Mouse (Mus musculus): ENCODE data around the gene Fcor. TPM values are rescaled to one million over a fixed set of nuclear protein-coding genes. Genes with fewer than 3 reads are reported as not detected.

The Fcor gene
- polyA plus RNA-seq, 1 experiment from 2014 or later, result 3.5 TPM

DNA sequence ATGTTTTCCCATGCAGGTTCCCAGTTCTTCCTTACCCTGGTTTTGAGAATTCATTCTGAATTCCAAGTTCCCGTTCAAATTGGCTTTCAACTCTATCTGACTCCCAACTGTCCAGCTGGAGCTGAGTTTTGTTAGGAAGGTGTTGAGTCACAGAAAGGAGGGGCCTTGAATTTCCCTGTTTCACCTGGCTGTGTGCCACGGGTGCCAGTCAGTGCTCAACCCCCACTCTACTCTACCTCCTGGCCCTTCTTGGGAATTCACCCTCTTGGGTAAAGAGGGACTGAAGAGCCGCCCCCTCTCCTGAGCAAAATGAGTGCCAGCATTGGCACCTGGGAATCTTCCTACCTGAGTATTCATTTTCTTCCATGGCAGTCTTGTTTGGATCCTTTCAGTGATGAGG, 18.6 kb upstream of the Fcor start:
- no peak overlapping the region for H3K4me2 ChIP-seq
- no peak for DNase-seq
- H3K4me3 ChIP-seq (replicated peaks), result no peak overlapping the region
- no peak overlapping the region for H3K9ac ChIP-seq
- 43% methylated on average over 3 of the region's 3 CpGs for WGBS (ENCODE audit: insufficient replicate concordance)
- no peak overlapping the region for H3K27ac ChIP-seq
- no peak for ATAC-seq (ENCODE audit: low read depth)
- H3K36me3 ChIP-seq, result no peaks in the 10 kb centered on the region
- H3K27me3 ChIP-seq, result 0 out of 2 replicates have a peak, but pooled peaks cover 6% of the 10 kb centered on the region
- no peaks in the 10 kb centered on the region for H3K4me1 ChIP-seq (replicated peaks)
- H3K9me3 ChIP-seq (replicated peaks), result no peaks in the 10 kb centered on the region

DNA sequence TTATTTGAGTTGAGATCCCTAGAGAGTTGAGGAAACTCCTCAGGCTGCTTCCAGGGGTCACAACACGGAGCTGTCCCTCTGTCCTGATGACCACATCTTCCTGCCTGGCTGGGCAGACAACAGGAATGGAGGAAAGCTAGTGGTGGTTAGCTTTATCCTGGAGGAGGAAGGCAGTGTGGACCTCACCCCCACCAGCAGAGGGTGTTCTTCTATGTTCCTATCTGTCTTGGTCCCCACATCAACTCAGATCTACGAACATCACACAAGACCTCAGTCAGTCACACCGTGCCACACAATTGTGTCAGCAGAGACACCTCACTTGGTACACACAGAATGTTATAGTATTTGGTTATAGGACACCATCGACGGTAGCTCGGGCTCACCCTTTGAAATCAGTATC, 15.4 kb upstream of the Fcor start:
- no peak for DNase-seq
- Histone ChIP-seq H3K36me3 (no peaks in the 10 kb centered on the region), H3K4me1 (replicated peaks) (no peaks in the 10 kb centered on the region), H3K27ac (no peak overlapping the region), H3K27me3 (0 out of 2 replicates have a peak, but pooled peaks cover 6% of the 10 kb centered on the region), H3K4me2 (no peak overlapping the region), H3K4me3 (replicated peaks) (no peak overlapping the region), H3K9me3 (replicated peaks) (no peaks in the 10 kb centered on the region), H3K9ac (no peak overlapping the region)
- WGBS (ENCODE audit: insufficient replicate concordance), result 33% methylated on average over 6 of the region's 6 CpGs
- ATAC-seq (ENCODE audit: low read depth), result no peak

DNA sequence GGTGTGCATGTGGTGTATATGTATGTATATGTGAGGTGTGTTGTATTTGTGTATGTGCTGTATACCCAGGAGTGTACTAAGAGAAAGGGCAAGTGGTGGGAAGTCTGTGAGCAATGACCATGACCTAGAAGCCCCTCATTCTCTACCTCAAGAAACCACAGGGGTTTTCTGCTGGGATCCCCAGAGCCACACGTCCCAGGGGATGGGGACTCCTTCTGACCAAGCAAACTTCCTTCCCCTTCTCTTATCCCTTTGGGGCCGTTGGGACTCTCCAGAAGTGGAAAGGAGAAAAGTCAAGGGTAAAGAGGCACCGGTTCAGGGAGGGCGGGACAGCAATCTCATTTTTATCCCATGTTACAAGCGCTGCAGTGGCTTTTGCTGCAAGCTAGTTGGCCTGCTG, 13.3 kb upstream of the Fcor start:
- Histone ChIP-seq H3K27ac (no peak overlapping the region), H3K4me2 (no peak overlapping the region), H3K9ac (no peak overlapping the region), H3K9me3 (replicated peaks) (no peaks in the 10 kb centered on the region), H3K36me3 (peaks cover 12% of the 10 kb centered on the region), H3K4me3 (replicated peaks) (no peak overlapping the region), H3K4me1 (replicated peaks) (no peaks in the 10 kb centered on the region; the same call in 1 of the 2 replicates), H3K27me3 (0 out of 2 replicates have a peak, but pooled peaks cover 6% of the 10 kb centered on the region)
- WGBS (ENCODE audit: insufficient replicate concordance), result 49% methylated on average over 5 of the region's 5 CpGs
- DNase-seq, result no peak
- no peak for ATAC-seq (ENCODE audit: low read depth)

DNA sequence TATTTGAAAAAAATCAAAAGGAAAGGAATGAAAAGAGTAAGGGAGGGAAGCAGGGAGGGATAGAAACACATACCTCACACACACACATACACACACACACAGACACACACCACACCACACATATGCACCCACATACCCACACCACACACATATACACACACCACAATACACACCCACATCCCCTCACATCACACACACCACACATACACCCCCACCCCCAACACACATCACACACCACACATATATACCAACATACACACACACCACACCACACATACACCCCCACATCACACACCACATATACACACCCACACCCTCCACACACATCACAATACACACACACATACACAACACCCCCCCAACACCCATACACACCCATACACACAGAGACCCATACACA, 12.4 kb upstream of the Fcor start:
- H3K9ac ChIP-seq, result no peak overlapping the region
- peaks cover 20% of the 10 kb centered on the region for H3K36me3 ChIP-seq
- H3K4me1 ChIP-seq (replicated peaks), result no peaks in the 10 kb centered on the region; the same call in 1 of the 2 replicates
- H3K27ac ChIP-seq, result no peak overlapping the region
- no peaks in the 10 kb centered on the region for H3K9me3 ChIP-seq (replicated peaks)
- DNase-seq (no peak), ATAC-seq (ENCODE audit: low read depth) (no peak)
- no peak overlapping the region for H3K4me3 ChIP-seq (replicated peaks)
- no peaks in the 10 kb centered on the region for H3K27me3 ChIP-seq
- H3K4me2 ChIP-seq, result no peak overlapping the region

DNA sequence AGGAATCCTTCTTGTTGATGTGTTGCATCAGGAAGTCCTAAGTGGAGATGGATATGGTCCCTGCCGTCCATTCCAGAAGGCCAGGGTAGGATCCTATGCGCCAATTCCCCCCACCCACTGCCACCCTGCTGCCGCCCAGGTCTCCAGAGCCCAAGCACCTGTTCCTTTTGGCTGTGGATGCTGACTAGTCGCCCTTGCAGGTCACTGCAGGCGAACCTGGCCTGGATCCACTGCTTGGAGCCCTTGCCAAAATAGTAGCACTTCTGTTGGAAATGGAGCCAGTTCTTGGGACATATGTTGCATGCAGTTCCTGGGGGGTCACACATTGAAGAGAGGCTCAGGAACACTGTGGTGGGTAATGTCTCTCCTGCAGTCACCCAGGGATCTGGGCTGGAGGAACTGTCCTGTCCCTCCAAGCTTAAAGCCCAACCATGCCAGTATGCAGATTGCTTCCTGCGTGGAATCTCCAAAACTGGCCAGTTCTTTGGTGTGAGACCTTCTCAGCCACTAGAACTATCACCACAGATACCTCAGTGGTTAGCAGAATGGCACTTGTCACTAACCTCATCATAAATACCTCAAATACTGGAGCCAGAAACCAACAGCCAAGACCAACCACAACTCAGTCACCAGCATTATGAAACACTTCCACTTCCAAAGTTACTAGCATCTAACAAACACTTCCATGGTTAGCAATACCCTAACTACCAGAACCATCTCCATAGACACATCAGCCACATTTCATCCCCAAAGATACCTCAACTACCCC, 11.4 kb upstream of the Fcor start:
- no peak overlapping the region for H3K4me3 ChIP-seq (replicated peaks)
- H3K27ac ChIP-seq, result no peak overlapping the region
- no peak overlapping the region for H3K9ac ChIP-seq
- H3K9me3 ChIP-seq (replicated peaks), result no peaks in the 10 kb centered on the region
- no peaks in the 10 kb centered on the region for H3K27me3 ChIP-seq
- ATAC-seq (ENCODE audit: low read depth) (no peak), DNase-seq (no peak)
- H3K4me2 ChIP-seq, result no peak overlapping the region
- H3K4me1 ChIP-seq (replicated peaks), result peaks cover 1% of the 10 kb centered on the region
- peaks cover 30% of the 10 kb centered on the region for H3K36me3 ChIP-seq
- 56% methylated on average over 6 of the region's 6 CpGs for WGBS (ENCODE audit: insufficient replicate concordance)

DNA sequence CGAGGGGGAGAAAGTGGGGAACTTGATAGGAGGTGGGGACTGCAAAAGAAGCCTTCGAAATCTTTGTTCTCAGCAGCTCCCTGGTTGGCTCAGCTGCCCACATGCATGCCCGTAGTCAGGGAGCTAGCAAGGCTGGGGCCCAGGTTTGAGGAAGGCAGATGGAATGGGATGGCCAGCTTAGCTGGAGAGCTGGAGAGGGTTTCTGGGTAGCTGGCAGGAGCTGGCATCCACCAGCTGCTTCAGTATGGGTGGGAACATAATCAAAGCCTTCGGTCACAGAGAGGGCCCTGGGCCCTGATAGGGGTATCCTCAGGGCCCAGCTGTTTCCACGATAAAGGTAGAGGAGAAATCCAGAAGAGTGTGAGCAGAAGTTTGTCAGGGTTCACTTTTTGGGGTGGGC, 10.3 kb upstream of the Fcor start:
- 79% methylated on average over 5 of the region's 5 CpGs for WGBS (ENCODE audit: insufficient replicate concordance)
- Histone ChIP-seq H3K9ac (no peak overlapping the region), H3K27ac (no peak overlapping the region), H3K9me3 (replicated peaks) (no peaks in the 10 kb centered on the region), H3K4me3 (replicated peaks) (no peak overlapping the region), H3K27me3 (no peaks in the 10 kb centered on the region), H3K4me2 (no peak overlapping the region), H3K36me3 (peaks cover 31% of the 10 kb centered on the region), H3K4me1 (replicated peaks) (peaks cover 13% of the 10 kb centered on the region)
- no peak for DNase-seq
- ATAC-seq (ENCODE audit: low read depth), result 0 out of 2 replicates have a peak, but pooled peaks have one; percentile 29

DNA sequence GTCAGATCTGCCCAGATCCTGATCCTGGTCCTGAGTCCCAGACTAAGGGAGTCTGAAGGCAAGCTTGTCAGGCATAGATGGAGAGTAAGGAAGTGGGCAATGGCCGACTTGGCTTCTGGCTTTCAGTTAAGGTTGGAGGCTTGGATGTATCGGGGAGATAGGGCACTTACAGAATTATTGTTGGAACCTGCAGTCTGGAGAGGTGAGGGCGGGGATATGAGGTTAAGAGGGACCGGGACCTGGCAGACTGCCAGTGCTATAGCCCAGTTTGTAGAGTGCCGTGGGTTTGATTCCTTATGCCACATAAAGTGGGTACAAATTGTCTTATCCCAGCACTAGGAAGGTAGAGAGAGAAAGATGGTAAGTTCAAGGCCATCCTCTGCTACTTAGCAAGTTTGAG, 7.5 kb upstream of the Fcor start:
- 79% methylated on average over 5 of the region's 5 CpGs for WGBS (ENCODE audit: insufficient replicate concordance)
- no peaks in the 10 kb centered on the region for H3K9me3 ChIP-seq (replicated peaks)
- H3K4me1 ChIP-seq (replicated peaks), result peaks cover 25% of the 10 kb centered on the region
- no peaks in the 10 kb centered on the region for H3K27me3 ChIP-seq
- ATAC-seq (ENCODE audit: low read depth) (no peak), DNase-seq (no peak)
- H3K4me2 ChIP-seq, result no peak overlapping the region
- no peak overlapping the region for H3K27ac ChIP-seq
- H3K9ac ChIP-seq, result no peak overlapping the region
- peaks cover 31% of the 10 kb centered on the region for H3K36me3 ChIP-seq
- no peak overlapping the region for H3K4me3 ChIP-seq (replicated peaks)

DNA sequence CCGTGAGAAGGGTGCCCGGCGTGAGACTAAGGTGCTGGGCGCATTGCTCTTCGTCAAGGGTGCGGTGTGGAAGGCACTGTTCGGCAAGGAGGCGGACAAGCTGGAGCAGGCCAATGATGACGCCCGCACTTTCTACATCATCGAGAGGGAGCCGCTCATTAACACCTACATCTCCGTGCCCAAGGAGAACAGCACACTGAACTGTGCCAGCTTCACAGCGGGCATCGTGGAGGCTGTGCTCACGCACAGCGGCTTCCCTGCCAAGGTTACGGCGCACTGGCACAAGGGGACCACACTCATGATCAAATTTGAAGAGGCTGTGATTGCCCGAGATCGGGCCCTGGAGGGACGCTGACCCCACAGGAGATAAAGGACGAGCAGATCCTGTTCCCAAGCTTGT, 7.1 kb upstream of the Fcor start:
- no peak for DNase-seq
- 94% methylated on average over 23 of the region's 23 CpGs for WGBS (ENCODE audit: insufficient replicate concordance)
- no peaks in the 10 kb centered on the region for H3K27me3 ChIP-seq
- H3K9ac ChIP-seq, result no peak overlapping the region
- H3K36me3 ChIP-seq, result peaks cover 31% of the 10 kb centered on the region
- H3K4me3 ChIP-seq (replicated peaks), result no peak overlapping the region
- H3K27ac ChIP-seq, result no peak overlapping the region
- no peaks in the 10 kb centered on the region for H3K9me3 ChIP-seq (replicated peaks)
- ATAC-seq (ENCODE audit: low read depth), result no peak
- H3K4me1 ChIP-seq (replicated peaks), result peaks cover 25% of the 10 kb centered on the region
- no peak overlapping the region for H3K4me2 ChIP-seq

DNA sequence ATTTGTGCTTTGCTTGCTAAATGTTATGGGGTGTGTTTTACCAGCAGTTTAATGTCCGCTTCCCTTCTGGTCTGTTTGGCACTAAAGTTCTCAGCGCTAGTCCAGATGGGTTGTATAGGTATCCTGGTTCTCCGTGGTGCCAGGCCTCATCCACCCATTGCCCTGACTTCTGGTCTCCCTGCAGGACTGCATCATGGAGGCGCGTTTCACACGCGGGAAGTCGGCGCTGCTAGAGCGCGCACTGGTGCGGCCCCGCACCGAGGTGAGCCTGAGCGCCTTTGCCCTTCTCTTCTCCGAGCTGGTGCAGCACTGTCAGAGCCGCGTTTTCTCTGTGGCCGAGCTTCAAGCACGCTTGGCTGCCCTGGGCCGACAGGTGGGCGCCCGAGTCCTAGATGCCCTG, 6.7 kb upstream of the Fcor start:
- no peak for DNase-seq
- Histone ChIP-seq H3K4me1 (replicated peaks) (peaks cover 25% of the 10 kb centered on the region), H3K36me3 (peaks cover 31% of the 10 kb centered on the region), H3K27ac (no peak overlapping the region), H3K4me3 (replicated peaks) (no peak overlapping the region), H3K9ac (no peak overlapping the region), H3K9me3 (replicated peaks) (no peaks in the 10 kb centered on the region), H3K27me3 (no peaks in the 10 kb centered on the region), H3K4me2 (no peak overlapping the region)
- 94% methylated on average over 23 of the region's 23 CpGs for WGBS (ENCODE audit: insufficient replicate concordance)
- no peak for ATAC-seq (ENCODE audit: low read depth)

DNA sequence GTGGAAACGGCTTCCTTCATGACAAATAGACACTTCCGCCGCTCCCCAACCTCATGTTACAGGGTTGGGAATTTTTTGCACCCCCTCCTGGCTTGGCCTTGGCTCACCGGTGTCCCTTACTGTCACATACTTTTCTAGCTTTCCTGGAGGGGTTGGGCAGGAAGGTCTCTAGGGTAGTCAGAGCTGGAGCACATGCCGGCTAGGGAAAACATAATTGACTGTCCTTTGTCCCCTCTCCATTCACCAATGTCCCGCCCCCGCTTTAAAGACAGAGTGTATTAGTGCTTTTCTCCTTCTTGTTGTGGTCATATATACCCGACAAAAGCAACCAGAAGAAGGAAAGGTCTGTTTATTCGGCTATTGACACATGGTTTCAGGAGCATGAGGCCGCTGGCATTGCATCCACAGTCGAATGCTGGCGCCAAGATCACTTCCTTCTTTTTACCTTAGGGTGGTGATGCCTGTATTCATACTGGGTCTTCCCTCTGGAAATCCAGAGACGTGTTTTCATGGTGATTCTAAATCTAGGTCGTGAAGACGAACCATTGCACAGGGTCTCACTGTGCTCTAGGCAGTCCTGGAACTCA, 4.9 kb upstream of the Fcor start:
- no peaks in the 10 kb centered on the region for H3K27me3 ChIP-seq
- peak; percentile 26 for DNase-seq
- peak overlapping the region; percentile 80 for H3K4me2 ChIP-seq
- H3K9ac ChIP-seq, result peak overlapping the region; percentile 95
- ATAC-seq (ENCODE audit: low read depth), result peak; percentile 8
- H3K9me3 ChIP-seq (replicated peaks), result no peaks in the 10 kb centered on the region
- peak overlapping the region; percentile 89 for H3K27ac ChIP-seq
- peaks cover 32% of the 10 kb centered on the region for H3K4me1 ChIP-seq (replicated peaks)
- H3K4me3 ChIP-seq (replicated peaks), result peak overlapping the region; percentile 92
- peaks cover 31% of the 10 kb centered on the region for H3K36me3 ChIP-seq
- WGBS (ENCODE audit: insufficient replicate concordance), result 1% methylated on average over 15 of the region's 15 CpGs

DNA sequence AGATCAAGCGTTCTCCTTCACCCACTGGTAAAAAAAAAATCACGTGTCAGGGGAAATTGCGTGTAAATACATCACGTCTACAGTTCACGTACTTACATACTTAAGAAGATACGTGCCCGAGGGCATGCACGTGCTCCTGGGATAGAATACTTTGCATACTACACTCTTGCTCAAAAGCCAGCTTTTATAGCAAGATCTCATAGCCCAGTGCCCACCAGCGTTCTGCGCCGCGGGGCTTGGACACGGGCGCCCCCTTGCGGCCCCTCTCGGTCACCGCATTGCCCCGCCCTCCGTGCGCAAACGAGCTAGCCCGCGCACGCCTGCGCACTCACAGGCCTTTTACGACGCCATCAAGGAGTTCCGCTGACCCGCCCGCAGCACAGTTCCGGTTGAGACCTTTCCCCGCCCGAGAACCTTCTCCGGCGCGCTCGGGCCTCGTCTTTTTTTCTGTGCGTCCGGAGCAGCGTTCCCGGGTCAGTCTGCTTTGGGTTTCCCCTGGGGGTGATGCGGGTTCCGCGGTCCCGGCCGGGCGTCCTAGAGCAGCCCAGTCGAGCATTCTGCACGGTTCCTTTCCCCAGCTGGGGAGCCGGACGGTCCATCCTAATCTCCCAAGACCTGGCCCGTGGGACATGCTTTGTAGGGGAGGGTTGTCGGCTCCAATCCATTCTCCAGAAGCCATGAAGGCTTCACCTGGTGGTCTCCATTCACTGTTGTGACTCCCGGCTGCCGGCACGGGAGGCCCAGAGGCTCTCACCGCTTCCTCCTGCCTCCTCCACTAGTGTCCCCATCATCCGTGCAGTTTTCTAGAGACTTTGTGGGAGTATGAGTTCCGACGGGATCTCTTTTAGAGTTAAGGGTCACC, 4.2 kb upstream of the Fcor start, which contains the start of gene Trappc5:
Gene Trappc5 (plus strand): TSS at position 169 of the 862 bp plus-strand sequence.
- Histone ChIP-seq H3K27me3 (no peaks in the 10 kb centered on the region), H3K27ac (peak within 1 kb of the TSS; percentile 89), H3K9ac (peak within 1 kb of the TSS; percentile 95), H3K9me3 (replicated peaks) (no peaks in the 10 kb centered on the region), H3K4me2 (peak within 1 kb of the TSS; percentile 80), H3K4me1 (replicated peaks) (peaks cover 33% of the 10 kb centered on the region), H3K4me3 (replicated peaks) (peak within 1 kb of the TSS; percentile 92), H3K36me3 (peaks cover 29% of the 10 kb centered on the region)
- WGBS (ENCODE audit: insufficient replicate concordance), result 1% methylated on average over 61 of the region's 61 CpGs
- ATAC-seq (ENCODE audit: low read depth) (peak; percentile 91), DNase-seq (peak; percentile 90)
